Mouse (Mus musculus) stomach, postnatal 0 days (tissue): ENCODE data around the gene Krcc1.
A peak's percentile ranks its signal among the peaks of the same experiment; 100 is the strongest.

Experiments
- CTCF ChIP-seq: IDR thresholded peaks from 2 replicates; pipeline ENCODE4 v1.5.1; 2016; ENCODE audit warnings: antibody characterized with exemption, low read depth, mild to moderate bottlenecking, moderate library complexity
- EP300 ChIP-seq: optimal IDR thresholded peaks from 2 replicates; pipeline ENCODE3; 2016; ENCODE audit warnings: antibody characterized with exemption

- TF ChIP-seq CTCF (peak; percentile 63), EP300 (no peak)
Measured at GRCm38 (mm10) chr6:71268929-71269685, 2.4 kb upstream of the Krcc1 start.
